Mouse (Mus musculus): ENCODE data around the gene Rasgef1b.

DNA sequence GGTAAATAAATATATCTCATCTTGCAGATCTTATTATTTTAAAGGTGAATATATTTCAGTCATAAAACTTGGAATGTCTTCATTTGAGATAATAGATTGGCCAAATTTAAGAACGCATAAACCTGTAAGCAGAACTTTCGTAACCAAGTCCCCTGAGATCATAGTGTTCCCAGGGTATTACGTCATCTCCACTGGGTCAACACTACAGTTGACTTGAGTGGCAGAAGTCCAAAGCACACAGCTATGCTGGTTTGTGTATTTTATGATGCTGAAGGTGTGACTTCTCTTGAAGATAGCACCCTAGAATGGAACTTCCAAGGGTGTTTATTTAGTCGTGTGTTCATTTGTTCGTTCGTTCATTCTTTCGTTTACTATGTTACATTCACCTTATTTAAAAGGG, 444.5 kb downstream of the Rasgef1b start:
- TF ChIP-seq CTCF (IDR thresholded peaks at IDR 0.05; ENCODE audit: insufficient read depth, low read length) = no peak
- no peak for TF ChIP-seq POLR2A (IDR thresholded peaks at IDR 0.05; ENCODE audit: borderline replicate concordance, extremely low read depth, low read depth, low read length)
